Mouse (Mus musculus) MEL (cell line): Measurements from ENCODE around the gene Nat14. TPM values are rescaled to one million over a fixed set of nuclear protein-coding genes. Genes with fewer than 3 reads are reported as not detected.

Experiments
- DNase-seq: peaks from one replicate; pipeline ENCODE4 v3.0.0; 2011; ENCODE audit warnings: low read depth, low spot score
- H3K27ac ChIP-seq: 2 replicates; pipeline ENCODE4 v1.5.1; 2012; ENCODE audit warnings: low read depth, mild to moderate bottlenecking, control low read depth, low read length, moderate library complexity; ENCODE audit not compliant: control insufficient read depth
- H3K27me3 ChIP-seq, 2 experiments: fragments of 150-350 bp in 1 of 2; sonication (generic) in 1 of 2; 2 replicates each; pipeline ENCODE4 v1.6.1; 2012; ENCODE audit warnings: low read length in 2 of 2, mild to moderate bottlenecking in 2 of 2, improper control_type of control experiment in 1 of 2, moderate library complexity in 1 of 2; ENCODE audit not compliant: insufficient read depth in 2 of 2, control insufficient read depth in 1 of 2
- H3K36me3 ChIP-seq, 2 experiments: 2 replicates each; pipeline ENCODE4 v1.6.1; 2012 to 2014; ENCODE audit warnings: low read length in 2 of 2, improper control_type of control experiment in 1 of 2, inconsistent platforms in 1 of 2, mild to moderate bottlenecking in 1 of 2; ENCODE audit not compliant: insufficient read depth in 2 of 2, control insufficient read depth in 1 of 2
- H3K4me1 ChIP-seq, 2 experiments: fragments of 150-350 bp in 1 of 2; sonication (generic) in 1 of 2; 2 replicates each; pipeline ENCODE4 v1.6.1; 2012; ENCODE audit warnings: low read length in 2 of 2, improper control_type of control experiment in 1 of 2, mild to moderate bottlenecking in 1 of 2; ENCODE audit not compliant: insufficient read depth in 2 of 2, control insufficient read depth in 1 of 2
- H3K4me3 ChIP-seq, 2 experiments: fragments of 150-350 bp in 1 of 2; sonication (generic) in 1 of 2; 2 replicates each; pipeline ENCODE4 v1.5.1; 2012; ENCODE audit warnings: low read depth in 2 of 2, low read length in 2 of 2, mild to moderate bottlenecking in 2 of 2, moderate library complexity in 2 of 2, control low read depth in 1 of 2, improper control_type of control experiment in 1 of 2; ENCODE audit not compliant: control insufficient read depth in 1 of 2, insufficient read depth in 1 of 2
- H3K79me2 ChIP-seq: 2 replicates; pipeline ENCODE4 v1.6.1; 2012; ENCODE audit warnings: mild to moderate bottlenecking, low read length, moderate library complexity; ENCODE audit not compliant: control insufficient read depth, poor library complexity, insufficient read depth
- H3K9ac ChIP-seq: 2 replicates; pipeline ENCODE4 v1.6.1; 2012; ENCODE audit warnings: low read depth, mild to moderate bottlenecking, control low read depth, low read length, moderate library complexity; ENCODE audit not compliant: control insufficient read depth, poor library complexity, severe bottlenecking
- H3K9me3 ChIP-seq: fragments of 150-350 bp; sonication (generic); replicated peaks from 2 replicates; pipeline ENCODE4 v1.6.1; 2012; ENCODE audit warnings: mild to moderate bottlenecking, low read length, improper control_type of control experiment, moderate library complexity; ENCODE audit not compliant: insufficient read depth
- BHLHE40 ChIP-seq: IDR thresholded peaks from 2 replicates; pipeline ENCODE4 v1.6.1; 2012; ENCODE audit warnings: low read depth, mild to moderate bottlenecking, inconsistent platforms, low read length, improper control_type of control experiment, borderline replicate concordance
- CHD1 ChIP-seq: IDR thresholded peaks from 2 replicates; pipeline ENCODE4 v1.6.1; 2012; ENCODE audit warnings: low read depth, mild to moderate bottlenecking, inconsistent platforms, low read length, improper control_type of control experiment
- CHD2 ChIP-seq: IDR thresholded peaks from 2 replicates; pipeline ENCODE4 v1.6.1; 2011; ENCODE audit warnings: low read length, improper control_type of control experiment
- CTCF ChIP-seq, 3 experiments: IDR thresholded peaks in 2 of 3; conservative IDR thresholded peaks in 1 of 3; 2 replicates each; pipeline ENCODE4 v1.5.1; 2011 to 2012; ENCODE audit warnings: low read length in 3 of 3, low read depth in 2 of 3, mild to moderate bottlenecking in 2 of 3, improper control_type of control experiment in 1 of 3, inconsistent platforms in 1 of 3, mixed read lengths in 1 of 3, moderate library complexity in 1 of 3; ENCODE audit not compliant: control insufficient read depth in 1 of 3, insufficient read depth in 1 of 3, poor library complexity in 1 of 3, severe bottlenecking in 1 of 3
- ELF1 ChIP-seq: IDR thresholded peaks from 2 replicates; pipeline ENCODE4 v1.6.1; 2014; ENCODE audit warnings: low read depth, mild to moderate bottlenecking, inconsistent platforms, low read length, improper control_type of control experiment, moderate library complexity
- ETS1 ChIP-seq: IDR thresholded peaks from 2 replicates; pipeline ENCODE4 v1.6.1; 2012; ENCODE audit warnings: low read depth, mild to moderate bottlenecking, inconsistent platforms, low read length, improper control_type of control experiment, moderate library complexity
- GABPA ChIP-seq: IDR thresholded peaks from 2 replicates; pipeline ENCODE4 v1.6.1; 2012; ENCODE audit warnings: low read depth, mild to moderate bottlenecking, inconsistent platforms, low read length, improper control_type of control experiment, moderate library complexity
- HCFC1 ChIP-seq: IDR thresholded peaks from 2 replicates; pipeline ENCODE4 v1.6.1; 2012; ENCODE audit warnings: low read depth, mild to moderate bottlenecking, inconsistent platforms, low read length, improper control_type of control experiment, moderate library complexity
- JUND ChIP-seq: IDR thresholded peaks from 2 replicates; pipeline ENCODE4 v1.6.1; 2011; ENCODE audit warnings: low read depth, mild to moderate bottlenecking, improper control_type of control experiment, low read length
- KAT2A ChIP-seq: conservative IDR thresholded peaks from 2 replicates; pipeline ENCODE4 v1.6.1; 2012; ENCODE audit warnings: low read depth, low read length, improper control_type of control experiment, inconsistent platforms
- MAX ChIP-seq: IDR thresholded peaks from 2 replicates; pipeline ENCODE4 v1.6.1; 2011; ENCODE audit warnings: low read length, improper control_type of control experiment
- MAZ ChIP-seq: IDR thresholded peaks from 2 replicates; pipeline ENCODE4 v1.6.1; 2012; ENCODE audit warnings: low read depth, mild to moderate bottlenecking, inconsistent platforms, low read length, improper control_type of control experiment
- MXI1 ChIP-seq: IDR thresholded peaks from 2 replicates; pipeline ENCODE4 v1.6.1; 2011; ENCODE audit warnings: mild to moderate bottlenecking, low read depth, low read length, improper control_type of control experiment
- MYC ChIP-seq: IDR thresholded peaks from 2 replicates; pipeline ENCODE4 v1.6.1; 2011; ENCODE audit warnings: low read depth, mild to moderate bottlenecking, low read length, improper control_type of control experiment, moderate library complexity
- POLR2AphosphoS5 ChIP-seq: IDR thresholded peaks from 2 replicates; pipeline ENCODE4 v1.6.1; 2012; ENCODE audit warnings: low read depth, borderline replicate concordance, mild to moderate bottlenecking, inconsistent platforms, low read length, moderate library complexity, mixed read lengths
- RAD21 ChIP-seq: IDR thresholded peaks from 2 replicates; pipeline ENCODE4 v1.6.1; 2011; ENCODE audit warnings: mild to moderate bottlenecking, low read depth, low read length, improper control_type of control experiment
- RCOR1 ChIP-seq: IDR thresholded peaks from 2 replicates; pipeline ENCODE4 v1.6.1; 2012; ENCODE audit warnings: low read depth, mild to moderate bottlenecking, inconsistent platforms, low read length, improper control_type of control experiment
- SIN3A ChIP-seq: IDR thresholded peaks from 2 replicates; pipeline ENCODE4 v1.6.1; 2012; ENCODE audit warnings: low read length, improper control_type of control experiment, inconsistent platforms
- SMC3 ChIP-seq: IDR thresholded peaks from 2 replicates; pipeline ENCODE4 v1.6.1; 2011; ENCODE audit warnings: low read depth, low read length, improper control_type of control experiment
- TBP ChIP-seq: IDR thresholded peaks from 2 replicates; pipeline ENCODE4 v1.8.0; 2011; ENCODE audit warnings: low read depth, low read length, improper control_type of control experiment
- TCF12 ChIP-seq: IDR thresholded peaks from 2 replicates; pipeline ENCODE4 v1.6.1; 2014; ENCODE audit warnings: low read depth, mild to moderate bottlenecking, inconsistent platforms, low read length, improper control_type of control experiment, moderate library complexity
- UBTF ChIP-seq: IDR thresholded peaks from 2 replicates; pipeline ENCODE4 v1.6.1; 2012; ENCODE audit warnings: low read depth, mild to moderate bottlenecking, inconsistent platforms, low read length, improper control_type of control experiment, moderate library complexity, borderline replicate concordance; ENCODE audit not compliant: insufficient read depth
- ZC3H11A ChIP-seq: IDR thresholded peaks from 2 replicates; pipeline ENCODE4 v1.6.1; 2012; ENCODE audit warnings: low read depth, mild to moderate bottlenecking, inconsistent platforms, low read length, improper control_type of control experiment
- ZKSCAN1 ChIP-seq: IDR thresholded peaks from 2 replicates; pipeline ENCODE4 v1.6.1; 2012; ENCODE audit warnings: low read depth, mild to moderate bottlenecking, inconsistent platforms, low read length, improper control_type of control experiment, moderate library complexity
- polyA plus RNA-seq, 2 experiments: library from polyadenylated mRNA; stranded (reverse) in 1 of 2; unstranded in 1 of 2; fragments of >175 nt in 1 of 2; fragments of >200 nt in 1 of 2; gene quantifications; 2 replicates each; pipeline versions ENCODE4 v1.2.1 to v1.2.4; 2012; ENCODE audit warnings: low replicate concordance in 2 of 2, low read depth in 1 of 2; ENCODE audit not compliant: insufficient read length in 2 of 2, insufficient read depth in 1 of 2, missing spikeins in 1 of 2
- total RNA-seq: library from RNA; depleted of rRNA; stranded (reverse); fragments of 300-350 nt; gene quantifications from 2 replicates; pipeline ENCODE4 v1.2.3, GENCODE M21; 2012

Gene Nat14
- total and polyA plus RNA-seq, 3 experiments: 0.81 to 1.9 TPM; not detected in 1

DNA sequence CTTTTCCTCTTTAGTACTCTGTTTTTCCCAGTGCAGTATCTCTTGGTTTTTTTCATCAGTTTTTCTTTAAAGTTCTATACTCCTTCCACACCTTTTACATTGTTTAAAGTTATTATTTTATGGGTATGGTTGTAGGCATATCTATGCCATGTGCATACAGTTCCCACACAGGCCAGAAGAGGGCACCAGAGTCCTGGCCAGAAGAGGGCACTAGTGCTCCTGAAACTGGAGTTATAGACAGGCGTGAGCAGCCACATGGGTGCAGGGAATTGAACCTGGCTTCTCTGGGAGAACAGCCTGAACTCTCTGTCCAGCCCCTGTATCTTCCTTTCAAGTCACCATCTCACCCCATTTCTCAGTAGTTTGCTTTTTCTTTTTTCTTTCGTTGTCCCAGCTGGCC lies 16.6 kb downstream of the Nat14 start:
- Histone ChIP-seq H3K27me3 (no peaks in the 10 kb centered on the region), H3K4me1 (no peaks in the 10 kb centered on the region), H3K4me3 (0 out of 4 replicates have a peak overlapping the region, but pooled peaks of 1 of the 2 experiments have one; percentile 7), H3K9ac (peak overlapping the region; percentile 17; the same call in 1 of the 2 replicates), H3K27ac (no peak overlapping the region), H3K79me2 (no peaks in the 10 kb centered on the region), H3K36me3 (no peaks in the 10 kb centered on the region), H3K9me3 (no peaks in the 10 kb centered on the region)
- TF ChIP-seq MXI1: peak; percentile 64
- peak; percentile 79 for TF ChIP-seq RAD21
- no peak for TF ChIP-seq JUND
- no peak for TF ChIP-seq UBTF
- TF ChIP-seq MAZ: no peak
- TF ChIP-seq CHD1: no peak
- peak; percentile 74 for TF ChIP-seq ZC3H11A
- TF ChIP-seq SMC3: peak; percentile 74
- TF ChIP-seq CTCF (IDR thresholded peaks at IDR 0.05 in 2 of 3, conservative IDR thresholded peaks at IDR 0.05 in 1 of 3; ENCODE audit: control insufficient read depth in 1 of 3, insufficient read depth in 1 of 3, low read depth in 2 of 3, low read length in 3 of 3, poor library complexity in 1 of 3, severe bottlenecking in 1 of 3): peak; percentile 96 to 100 (median 97)
- peak; percentile 95 for TF ChIP-seq MYC
- no peak for TF ChIP-seq ETS1
- peak; percentile 66; the same call in 1 of the 2 replicates for TF ChIP-seq SIN3A
- peak; percentile 82 for DNase-seq

- no peaks in the 10 kb centered on the region for H3K79me2 ChIP-seq
- H3K4me3 ChIP-seq: no peak overlapping the region
- DNase-seq: peak; percentile 84
- no peaks in the 10 kb centered on the region for H3K27me3 ChIP-seq
- no peak overlapping the region for H3K9ac ChIP-seq
- no peaks in the 10 kb centered on the region for H3K9me3 ChIP-seq
- TF ChIP-seq UBTF (no peak), ZC3H11A (peak; percentile 65), CTCF (IDR thresholded peaks at IDR 0.05 in 2 of 3, conservative IDR thresholded peaks at IDR 0.05 in 1 of 3; ENCODE audit: control insufficient read depth in 1 of 3, insufficient read depth in 1 of 3, low read depth in 2 of 3, low read length in 3 of 3, poor library complexity in 1 of 3, severe bottlenecking in 1 of 3) (peak; percentile 73 to 93 (median 93)), ZKSCAN1 (no peak), SMC3 (peak; percentile 80), CHD2 (peak; percentile 69), RAD21 (peak; percentile 91), JUND (no peak)
- H3K4me1 ChIP-seq: no peaks in the 10 kb centered on the region
- no peak overlapping the region for H3K27ac ChIP-seq
- H3K36me3 ChIP-seq: no peaks in the 10 kb centered on the region
Observed at GRCm38 (mm10) chr7:4940068-4940479, 18.2 kb downstream of the Nat14 start.

GRCm38 (mm10) chr7:4942673-4943072 lies 20.8 kb downstream of the Nat14 start:
- Histone ChIP-seq H3K4me1 (no peaks in the 10 kb centered on the region), H3K27me3 (no peaks in the 10 kb centered on the region), H3K9ac (no peak overlapping the region), H3K79me2 (no peaks in the 10 kb centered on the region), H3K27ac (no peak overlapping the region), H3K36me3 (no peaks in the 10 kb centered on the region), H3K9me3 (no peaks in the 10 kb centered on the region), H3K4me3 (no peak overlapping the region)
- DNase-seq: no peak
- TF ChIP-seq POLR2AphosphoS5: no peak
- TF ChIP-seq TCF12: no peak
- no peak for TF ChIP-seq ELF1
- no peak for TF ChIP-seq MAX
- no peak for TF ChIP-seq TBP
- TF ChIP-seq ZC3H11A: no peak
- TF ChIP-seq RCOR1: no peak
- TF ChIP-seq GABPA: no peak
- TF ChIP-seq BHLHE40: no peak
- no peak for TF ChIP-seq KAT2A
- TF ChIP-seq JUND: no peak
- no peak for TF ChIP-seq CHD1
- TF ChIP-seq MAZ: no peak
- TF ChIP-seq UBTF: no peak
- TF ChIP-seq ZKSCAN1: no peak
- no peak for TF ChIP-seq HCFC1
